Mouse (Mus musculus) embryonic facial prominence, embryonic 11.5 days (tissue): ENCODE measurements around the gene Patl2. TPM values are rescaled to one million over a fixed set of nuclear protein-coding genes. Genes with fewer than 3 reads are reported as not detected.

Experiments used
- ATAC-seq: fragments of 200-750 bp; cut with Nextera tagmentation; replicated peaks from 2 replicates; pipeline ENCODE4 v1.8.0; 2017; ENCODE audit warnings: low read depth; ENCODE audit not compliant: insufficient number of reproducible peaks, low FRiP score, low TSS enrichment
- DNase-seq: peaks from one replicate; pipeline ENCODE4 v3.0.0-alpha.2; 2015; ENCODE audit warnings: low spot score
- H3K27ac ChIP-seq: fragments of 300-500 bp; sonication (generic); replicated peaks from 2 replicates; pipeline ENCODE4 v1.5.1; 2014; ENCODE audit warnings: mild to moderate bottlenecking, low read depth, low read length, control low read depth
- H3K27me3 ChIP-seq: fragments of 300-500 bp; sonication (generic); 2 replicates; pipeline ENCODE4 v1.6.1; 2014; ENCODE audit warnings: mild to moderate bottlenecking, low read length, moderate library complexity, mixed read lengths; ENCODE audit not compliant: control insufficient read depth, insufficient read depth
- H3K36me3 ChIP-seq: fragments of 300-500 bp; sonication (generic); replicated peaks from 2 replicates; pipeline ENCODE4 v1.6.1; 2014; ENCODE audit warnings: low read depth, mild to moderate bottlenecking, low read length, moderate library complexity, mixed read lengths; ENCODE audit not compliant: control insufficient read depth, insufficient read depth
- H3K4me1 ChIP-seq: fragments of 300-500 bp; sonication (generic); 2 replicates; pipeline ENCODE4 v1.6.1; 2014; ENCODE audit warnings: low read length, mixed read lengths; ENCODE audit not compliant: control insufficient read depth, insufficient read depth
- H3K4me2 ChIP-seq: fragments of 300-500 bp; sonication (generic); 2 replicates; pipeline ENCODE4 v1.6.1; 2014; ENCODE audit warnings: low read depth, mild to moderate bottlenecking, control low read depth, low read length, moderate library complexity
- H3K4me3 ChIP-seq: fragments of 300-500 bp; sonication (generic); 2 replicates; pipeline ENCODE4 v1.5.1; 2014; ENCODE audit warnings: low read depth, low read length, control low read depth
- H3K9ac ChIP-seq: fragments of 300-500 bp; sonication (generic); replicated peaks from 2 replicates; pipeline ENCODE4 v1.6.1; 2014; ENCODE audit warnings: mild to moderate bottlenecking, control low read depth, low read length
- H3K9me3 ChIP-seq: fragments of 300-500 bp; sonication (generic); replicated peaks from 2 replicates; pipeline ENCODE4 v1.6.1; 2016; ENCODE audit warnings: mild to moderate bottlenecking, low read length, inconsistent platforms, mixed read lengths; ENCODE audit not compliant: control insufficient read depth
- WGBS: fragments of 180-500 bp; shearing (Covaris S2); extraction: QIAGEN DNeasy Blood & Tissue Kit; methylation state at CpG from one replicate; pipeline ENCODE4 v1.1.7; 2014; 5-methylcytosine and 5-hydroxymethylcytosine counted together
- polyA plus RNA-seq: library from polyadenylated mRNA; unstranded; fragments of >200 nt; fragmentation: Nextera tagmentation; extraction: Ambion mirVana; gene quantifications from 2 replicates; pipeline ENCODE4 v1.2.1, GENCODE M21; 2014

Gene Patl2
- polyA plus RNA-seq, 1 experiment from 2014 or later: 0.11 TPM

GRCm38 (mm10) chr2:122194509-122194929, 8.5 kb upstream of the Patl2 start:
- Histone ChIP-seq H3K27ac (no peak overlapping the region), H3K9me3 (no peaks in the 10 kb centered on the region), H3K27me3 (no peaks in the 10 kb centered on the region), H3K4me3 (no peak overlapping the region), H3K4me2 (no peak overlapping the region), H3K9ac (no peak overlapping the region), H3K4me1 (no peaks in the 10 kb centered on the region), H3K36me3 (no peaks in the 10 kb centered on the region)
- peak; percentile 56; the same call in 1 of the 2 replicates for ATAC-seq
- 50% methylated on average over 1 of the region's 1 CpGs for WGBS
- peak; percentile 56 for DNase-seq

- Histone ChIP-seq H3K27ac (no peak overlapping the region), H3K4me1 (no peaks in the 10 kb centered on the region), H3K9ac (no peak overlapping the region), H3K4me2 (no peak overlapping the region), H3K4me3 (no peak overlapping the region), H3K27me3 (no peaks in the 10 kb centered on the region), H3K36me3 (no peaks in the 10 kb centered on the region), H3K9me3 (no peaks in the 10 kb centered on the region)
- WGBS: 73% methylated on average over 3 of the region's 3 CpGs
- DNase-seq (no peak), ATAC-seq (no peak)
These were observed 5.9 kb upstream of the Patl2 start for GRCm38 (mm10) chr2:122191849-122192248.

GRCm38 (mm10) chr2:122186751-122187150, 762 bp upstream of the Patl2 start:
- Histone ChIP-seq H3K4me1 (no peaks in the 10 kb centered on the region), H3K9ac (no peak overlapping the region), H3K27me3 (no peaks in the 10 kb centered on the region), H3K27ac (no peak overlapping the region), H3K4me3 (no peak overlapping the region), H3K9me3 (no peaks in the 10 kb centered on the region), H3K4me2 (no peak overlapping the region), H3K36me3 (no peaks in the 10 kb centered on the region)
- no peak for DNase-seq
- ATAC-seq: no peak
- 96% methylated on average over 3 of the region's 3 CpGs for WGBS

- WGBS: 85% methylated on average over 4 of the region's 4 CpGs
- ATAC-seq: no peak
- H3K9ac ChIP-seq: no peak overlapping the region
- no peaks in the 10 kb centered on the region for H3K4me1 ChIP-seq
- no peaks in the 10 kb centered on the region for H3K9me3 ChIP-seq
- H3K4me3 ChIP-seq: no peak overlapping the region
- no peaks in the 10 kb centered on the region for H3K27me3 ChIP-seq
- no peaks in the 10 kb centered on the region for H3K36me3 ChIP-seq
- DNase-seq: no peak
- H3K27ac ChIP-seq: no peak overlapping the region
- H3K4me2 ChIP-seq: no peak overlapping the region
These were observed 903 bp downstream of the Patl2 start for GRCm38 (mm10) chr2:122185086-122185485.

- H3K9me3 ChIP-seq: no peaks in the 10 kb centered on the region
- H3K4me3 ChIP-seq: no peak overlapping the region
- H3K9ac ChIP-seq: no peak overlapping the region
- WGBS: 76% methylated on average over 8 of the region's 8 CpGs
- H3K36me3 ChIP-seq: no peaks in the 10 kb centered on the region
- no peak overlapping the region for H3K4me2 ChIP-seq
- no peak overlapping the region for H3K27ac ChIP-seq
- H3K27me3 ChIP-seq: no peaks in the 10 kb centered on the region
- H3K4me1 ChIP-seq: no peaks in the 10 kb centered on the region
- no peak for DNase-seq
- no peak for ATAC-seq
These were observed 5.8 kb downstream of the Patl2 start for GRCm38 (mm10) chr2:122180051-122180822.

- Histone ChIP-seq H3K9ac (no peak overlapping the region), H3K4me2 (no peak overlapping the region), H3K27me3 (no peaks in the 10 kb centered on the region), H3K9me3 (no peaks in the 10 kb centered on the region), H3K4me3 (no peak overlapping the region), H3K36me3 (no peaks in the 10 kb centered on the region), H3K27ac (no peak overlapping the region), H3K4me1 (no peaks in the 10 kb centered on the region)
- 90% methylated on average over 2 of the region's 2 CpGs for WGBS
- DNase-seq (no peak), ATAC-seq (no peak)
These were observed 13.8 kb downstream of the Patl2 start for GRCm38 (mm10) chr2:122172188-122172587.

GRCm38 (mm10) chr2:122171292-122171691, 14.7 kb downstream of the Patl2 start:
- Histone ChIP-seq H3K27ac (no peak overlapping the region), H3K9ac (no peak overlapping the region), H3K4me2 (no peak overlapping the region), H3K4me1 (no peaks in the 10 kb centered on the region), H3K27me3 (no peaks in the 10 kb centered on the region), H3K9me3 (no peaks in the 10 kb centered on the region), H3K4me3 (no peak overlapping the region), H3K36me3 (no peaks in the 10 kb centered on the region)
- no peak for DNase-seq
- ATAC-seq: no peak
- 87% methylated on average over 6 of the region's 6 CpGs for WGBS

- 84% methylated on average over 11 of the region's 11 CpGs for WGBS
- no peaks in the 10 kb centered on the region for H3K36me3 ChIP-seq
- DNase-seq (no peak), ATAC-seq (no peak)
- H3K27ac ChIP-seq: no peak overlapping the region
- no peaks in the 10 kb centered on the region for H3K9me3 ChIP-seq
- H3K4me1 ChIP-seq: no peaks in the 10 kb centered on the region
- H3K4me2 ChIP-seq: no peak overlapping the region
- no peak overlapping the region for H3K4me3 ChIP-seq
- no peak overlapping the region for H3K9ac ChIP-seq
- H3K27me3 ChIP-seq: no peaks in the 10 kb centered on the region
These were observed 21.7 kb downstream of the Patl2 start for GRCm38 (mm10) chr2:122164293-122164692.
